Comparison of ENCODE assay signal across 16 mouse cellular contexts in the genomic region with DNA sequence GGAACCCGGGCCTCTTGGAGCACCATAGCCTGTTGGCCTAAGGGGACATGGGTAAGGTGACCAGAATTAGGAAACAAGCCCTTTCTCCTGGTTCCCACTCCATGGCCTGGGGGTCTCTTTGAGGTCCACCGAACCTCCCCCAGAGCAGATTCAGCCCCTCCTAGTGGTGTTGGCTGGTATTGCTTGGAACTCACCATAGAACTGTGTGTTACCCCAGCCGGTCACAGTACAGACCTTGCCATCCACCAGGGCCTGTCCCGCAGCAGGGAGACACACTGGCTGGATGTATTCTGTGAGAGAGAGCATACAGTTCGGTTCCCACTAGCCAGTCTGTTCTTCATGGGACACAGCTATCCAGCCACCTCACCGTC. TPM values are rescaled to one million over a fixed set of nuclear protein-coding genes. Genes with fewer than 3 reads are reported as not detected.
DNase-seq lines count a peak whose midpoint lies in the region; ATAC-seq and TF ChIP-seq lines count a peak whose summit lies in the region.
"Had no signal": no experiment of that assay in that cellular context is flagged by ENCODE, and none has a peak within 500 bp of the region (broad histone marks: within the 10 kb centered on the region; RNA-seq: fewer than 3 reads in every experiment).

No protein-coding gene starts in this region.

- dilution Hi-C loops in CH12.LX (cut with MboI; ENCODE audit: extremely low pct_ligation_motif_present, extremely low pct_unique_long_range_greater_than_20kb, low sequenced_read_pairs), result no loop called here

- TF ChIP-seq POLR2A in CH12.LX (IDR thresholded peaks at IDR 0.05; ENCODE audit: low read depth, low read length), result no peak
- no peak for TF ChIP-seq POLR2A in bone marrow, adult 2 months (IDR thresholded peaks at IDR 0.05; ENCODE audit: borderline replicate concordance, control insufficient read depth, low read depth, low read length)

- no peak overlapping the region for H3K4me2 ChIP-seq in liver, postnatal 0 days (ENCODE audit: low read depth, low read length)
- no peak overlapping the region for H3K4me2 ChIP-seq in CH12.LX (ENCODE audit: insufficient read depth, low read depth, poor library complexity, severe bottlenecking)
- H3K4me2 ChIP-seq: hindbrain, embryonic 15.5 days had no signal

- H3K79me2 ChIP-seq in CH12.LX (replicated peaks; ENCODE audit: control insufficient read depth, extremely low read depth, insufficient read depth, poor library complexity, severe bottlenecking), result no peaks in the 10 kb centered on the region

- WGBS in liver, postnatal 0 days (ENCODE audit: insufficient replicate concordance), result 81% methylated on average over 6 of the region's 6 CpGs
- WGBS in bone marrow, adult 2 months, result 83% methylated on average over 6 of the region's 6 CpGs

- TF ChIP-seq EP300 in liver, postnatal 0 days (IDR thresholded peaks at IDR 0.05; ENCODE audit: low read depth), result no peak
- TF ChIP-seq EP300 in CH12.LX (IDR thresholded peaks at IDR 0.05; ENCODE audit: low read length), result no peak

- intact Hi-C loops in heart, postnatal 25 days (cut with DNase I), result no loop called here

- no peak for ATAC-seq in liver, postnatal 0 days
- no peak for ATAC-seq in cerebellum, adult (ENCODE audit: insufficient number of reproducible peaks, low FRiP score, low TSS enrichment)

- H3K27ac ChIP-seq in liver, postnatal 0 days (ENCODE audit: low read depth), result no peak overlapping the region
- H3K27ac ChIP-seq in CH12.LX (ENCODE audit: insufficient read depth, low read depth), result no peak overlapping the region
- no peak overlapping the region for H3K27ac ChIP-seq in bone marrow, adult 2 months (ENCODE audit: control insufficient read depth, insufficient read depth, low read depth, low read length, poor library complexity)
- H3K27ac ChIP-seq: hindbrain, embryonic 15.5 days had no signal

- 0 out of 2 replicates have a peak, but pooled peaks cover 2% of the 10 kb centered on the region for H3K4me1 ChIP-seq in liver, postnatal 0 days (ENCODE audit: insufficient read depth)
- H3K4me1 ChIP-seq in CH12.LX (ENCODE audit: control insufficient read depth in 1 of 2, insufficient read depth in 2 of 2), result peaks cover 6 to 16% of the 10 kb centered on the region in 2 experiments
- no peaks in the 10 kb centered on the region for H3K4me1 ChIP-seq in bone marrow, adult 2 months (ENCODE audit: control insufficient read depth, insufficient read depth, low read length)

- no peak for TF ChIP-seq RAD21 in CH12.LX (IDR thresholded peaks at IDR 0.05; ENCODE audit: low read depth, low read length)

- no peaks in the 10 kb centered on the region for H3K9me3 ChIP-seq in liver, postnatal 0 days (ENCODE audit: low read length)
- H3K9me3 ChIP-seq in CH12.LX (replicated peaks; ENCODE audit: low read length), result peaks cover 3% of the 10 kb centered on the region
- H3K9me3 ChIP-seq: hindbrain, embryonic 15.5 days had no signal

- peak; percentile 91 for DNase-seq in heart, adult 11 months
- no peak for DNase-seq in heart, postnatal 25 days (ENCODE audit: low spot score)
- DNase-seq in liver, postnatal 0 days, result no peak
- DNase-seq in liver (no peak), CH12.LX (ENCODE audit: extremely low read depth) (no peak)
- DNase-seq: adrenal gland, adult 8-10 months; layer of hippocampus, adult 9-11 months; right cerebral cortex, postnatal 14 days had no signal

- in situ Hi-C loops in CH12.LX (cut with MboI; ENCODE audit: low pct_ligation_motif_present, low pct_unique_long_range_greater_than_20kb, low sequenced_read_pairs), result loop anchor here (5.0 kb wide), 2 partner anchors 37 to 78 kb away; no protein-coding TSS in a partner anchor

- H3K36me3 ChIP-seq in liver, postnatal 0 days (replicated peaks; ENCODE audit: insufficient read depth, low read length), result 0 out of 2 replicates have a peak, but pooled peaks cover 3% of the 10 kb centered on the region
- peaks cover 0 to 58% of the 10 kb centered on the region in 2 experiments for H3K36me3 ChIP-seq in CH12.LX (replicated peaks in 1 of 2; ENCODE audit: control insufficient read depth in 1 of 2, insufficient read depth in 1 of 2, low read length in 1 of 2)
- H3K36me3 ChIP-seq: hindbrain, embryonic 15.5 days had no signal

- no peak overlapping the region for H3K4me3 ChIP-seq in liver, postnatal 0 days (ENCODE audit: low read depth, low read length)
- no peak overlapping the region for H3K4me3 ChIP-seq in CH12.LX (replicated peaks in 1 of 3; ENCODE audit: low read depth in 2 of 3, low read length in 2 of 3, poor library complexity in 1 of 3)
- no peak overlapping the region for H3K4me3 ChIP-seq in bone marrow, adult 2 months (replicated peaks; ENCODE audit: control insufficient read depth, low read depth, low read length)
- H3K4me3 ChIP-seq: hindbrain, embryonic 15.5 days had no signal

- TF ChIP-seq CTCF in liver, postnatal 0 days (IDR thresholded peaks at IDR 0.05; ENCODE audit: low read depth), result peak; percentile 37
- peak; percentile 19 to 31 for TF ChIP-seq CTCF in CH12.LX (conservative IDR thresholded peaks at IDR 0.05 in 1 of 2, IDR thresholded peaks at IDR 0.05 in 1 of 2; ENCODE audit: low read depth in 2 of 2, low read length in 2 of 2)
- peak; percentile 22; the same call in 1 of the 2 replicates for TF ChIP-seq CTCF in bone marrow, adult 2 months (IDR thresholded peaks at IDR 0.05; ENCODE audit: control insufficient read depth, insufficient read depth, low read length)

- no peaks in the 10 kb centered on the region for H3K27me3 ChIP-seq in liver, postnatal 0 days (ENCODE audit: insufficient read depth, low read length)
- H3K27me3 ChIP-seq in CH12.LX (replicated peaks), result peaks cover 6% of the 10 kb centered on the region
- H3K27me3 ChIP-seq: hindbrain, embryonic 15.5 days had no signal

- no peak overlapping the region for H3K9ac ChIP-seq in liver, postnatal 0 days (replicated peaks)
- no peak overlapping the region for H3K9ac ChIP-seq in CH12.LX (ENCODE audit: insufficient read depth, low read depth)
- H3K9ac ChIP-seq: hindbrain, embryonic 15.5 days had no signal

TF ChIP-seq in CH12.LX, 34 proteins besides CTCF, POLR2A, EP300 and RAD21:
- TF ChIP-seq MYC (IDR thresholded peaks at IDR 0.05; ENCODE audit: low read depth, low read length) (no peak), ZNF384 (IDR thresholded peaks at IDR 0.05; ENCODE audit: low read depth, low read length) (no peak), MEF2A (IDR thresholded peaks at IDR 0.05; ENCODE audit: borderline replicate concordance, low read depth, low read length) (no peak), JUN (IDR thresholded peaks at IDR 0.05; ENCODE audit: insufficient read depth, low read depth, low read length) (no peak), POLR2AphosphoS2 (IDR thresholded peaks at IDR 0.05; ENCODE audit: low read depth, low read length) (no peak), TBP (conservative IDR thresholded peaks at IDR 0.05; ENCODE audit: low read depth, low read length) (no peak)

RNA-seq across cellular contexts. Expression of a gene that starts 15.5 kb away (rescaled TPM):
- 1 to 10 TPM; 2.1 to 3.4 TPM for total RNA-seq in heart, postnatal 25 days (2021)
- polyA plus RNA-seq in liver, postnatal 0 days (2015; fragmentation: Nextera tagmentation; extraction: Ambion mirVana), result 250 and 259 TPM in 2 replicates
- total RNA-seq in CH12.LX (2012; rRNA removed) (1.7 and 3.0 TPM in 2 replicates), CH12.LX (2014; rRNA removed) (8.7 and 11.2 TPM in 2 replicates)
- 16.7 and 18.7 TPM in 2 replicates for polyA plus RNA-seq in CH12.LX (2012; ENCODE audit: insufficient read length, low read depth)
- 38.2 and 59.6 TPM in 2 replicates for polyA plus RNA-seq in bone marrow, adult 2 months (2011; ENCODE audit: insufficient read depth, insufficient read length, low replicate concordance, missing spikeins)
- polyA plus RNA-seq: C2C12 had no signal

RNA-seq across cellular contexts. Expression of a gene that starts 23.1 kb away (rescaled TPM):
- total RNA-seq in heart, postnatal 25 days (2021), result 1 to 10 TPM; 3.1 to 3.8 TPM
- polyA plus RNA-seq in liver, postnatal 0 days (2015; fragmentation: Nextera tagmentation; extraction: Ambion mirVana), result 3.4 TPM in 2 replicates
- total RNA-seq in CH12.LX (2012; rRNA removed) (not detected in 2 replicates), CH12.LX (2014; rRNA removed) (not detected in 2 replicates)
- 0.08 TPM in 1 of 2 replicates, not detected in the other for polyA plus RNA-seq in CH12.LX (2012; ENCODE audit: insufficient read length, low read depth)
- not detected in 2 replicates for polyA plus RNA-seq in bone marrow, adult 2 months (2011; ENCODE audit: insufficient read depth, insufficient read length, low replicate concordance, missing spikeins)
- total RNA-seq: granulocyte monocyte progenitor cell, adult 5-6 weeks; left cerebral cortex, postnatal 25 days; megakaryocyte progenitor cell, adult 5-6 weeks had no signal
- polyA plus RNA-seq: neural tube, embryonic 14.5 days had no signal

RNA-seq across cellular contexts. Expression of a gene that starts 27.2 kb away (rescaled TPM):
- total RNA-seq in heart, postnatal 25 days (2021), result 10 to 100 TPM; 21.2 to 21.8 TPM
- polyA plus RNA-seq in liver, postnatal 0 days (2015; fragmentation: Nextera tagmentation; extraction: Ambion mirVana), result 2.8 and 3.1 TPM in 2 replicates
- total RNA-seq in CH12.LX (2012; rRNA removed) (0.17 and 0.30 TPM in 2 replicates), CH12.LX (2014; rRNA removed) (not detected in 2 replicates)
- polyA plus RNA-seq in CH12.LX (2012; ENCODE audit: insufficient read length, low read depth), result not detected in 2 replicates
- polyA plus RNA-seq in bone marrow, adult 2 months (2011; ENCODE audit: insufficient read depth, insufficient read length, low replicate concordance, missing spikeins), result 4.3 and 6.2 TPM in 2 replicates
- total RNA-seq: granulocyte monocyte progenitor cell, adult 5-6 weeks had no signal

RNA-seq across cellular contexts. Expression of a gene that starts 40.5 kb away (rescaled TPM):
- total RNA-seq in heart, postnatal 25 days (2021), result 1 to 10 TPM; 2.6 to 4.8 TPM
- 0.11 TPM in 1 of 2 replicates, not detected in the other for polyA plus RNA-seq in liver, postnatal 0 days (2015; fragmentation: Nextera tagmentation; extraction: Ambion mirVana)
- total RNA-seq in CH12.LX (2012; rRNA removed), result not detected in 2 replicates
- total RNA-seq in CH12.LX (2014; rRNA removed), result not detected in 2 replicates
- polyA plus RNA-seq in CH12.LX (2012; ENCODE audit: insufficient read length, low read depth), result not detected in 2 replicates
- 0.23 and 2.3 TPM in 2 replicates for polyA plus RNA-seq in bone marrow, adult 2 months (2011; ENCODE audit: insufficient read depth, insufficient read length, low replicate concordance, missing spikeins)
- total RNA-seq: granulocyte monocyte progenitor cell, adult 5-6 weeks had no signal
- polyA plus RNA-seq: neural tube, embryonic 14.5 days had no signal

RNA-seq across cellular contexts. Expression of a gene that starts 42.6 kb away (rescaled TPM):
- total RNA-seq in heart, postnatal 25 days (2021), result 100 to 1,000 TPM; 861 to 862 TPM
- polyA plus RNA-seq in liver, postnatal 0 days (2015; fragmentation: Nextera tagmentation; extraction: Ambion mirVana), result 300 and 302 TPM in 2 replicates
- total RNA-seq in CH12.LX (2012; rRNA removed), result not detected in 2 replicates
- total RNA-seq in CH12.LX (2014; rRNA removed), result not detected in 2 replicates
- not detected in 2 replicates for polyA plus RNA-seq in CH12.LX (2012; ENCODE audit: insufficient read length, low read depth)
- polyA plus RNA-seq in bone marrow, adult 2 months (2011; ENCODE audit: insufficient read depth, insufficient read length, low replicate concordance, missing spikeins), result 7.8 and 16.2 TPM in 2 replicates
- total RNA-seq: granulocyte monocyte progenitor cell, adult 5-6 weeks; megakaryocyte progenitor cell, adult 5-6 weeks had no signal
